Mouse (Mus musculus): ENCODE results near the gene Etv6. TPM values are rescaled to one million over a fixed set of nuclear protein-coding genes. Genes with fewer than 3 reads are reported as not detected.

Gene Etv6
- polyA plus RNA-seq, 1 experiment, result 20.9 TPM

- no peak for TF ChIP-seq POLR2A (IDR thresholded peaks at IDR 0.05; ENCODE audit: borderline replicate concordance, extremely low read depth, low read depth, low read length)
- no peak for TF ChIP-seq CTCF (IDR thresholded peaks at IDR 0.05; ENCODE audit: insufficient read depth, low read length)
- no peak for DNase-seq
- Histone ChIP-seq H3K4me3 (replicated peaks; ENCODE audit: extremely low read depth, low read depth, low read length) (no peak overlapping the region), H3K4me1 (ENCODE audit: control insufficient read depth, insufficient read depth, low read length) (peaks cover 5% of the 10 kb centered on the region; the same call in 1 of the 2 replicates)
- WGBS, result 50% methylated on average over 3 of the region's 3 CpGs
These were observed 220.9 kb downstream of the Etv6 start for GRCm38 (mm10) chr6:134256369-134256768.

- WGBS, result 92% methylated on average over 8 of the region's 8 CpGs
- no peak overlapping the region for H3K4me3 ChIP-seq (replicated peaks; ENCODE audit: extremely low read depth, low read depth, low read length)
- DNase-seq, result no peak
- TF ChIP-seq POLR2A (IDR thresholded peaks at IDR 0.05; ENCODE audit: borderline replicate concordance, extremely low read depth, low read depth, low read length), result no peak
- TF ChIP-seq CTCF (IDR thresholded peaks at IDR 0.05; ENCODE audit: insufficient read depth, low read length), result no peak
- H3K4me1 ChIP-seq (ENCODE audit: control insufficient read depth, insufficient read depth, low read length), result peaks cover 15% of the 10 kb centered on the region
These were observed 224.4 kb downstream of the Etv6 start for GRCm38 (mm10) chr6:134259913-134260312.

- 44% methylated on average over 3 of the region's 3 CpGs for WGBS
- TF ChIP-seq POLR2A (IDR thresholded peaks at IDR 0.05; ENCODE audit: borderline replicate concordance, extremely low read depth, low read depth, low read length) (no peak), CTCF (IDR thresholded peaks at IDR 0.05; ENCODE audit: insufficient read depth, low read length) (no peak)
- peaks cover 10% of the 10 kb centered on the region for H3K4me1 ChIP-seq (ENCODE audit: control insufficient read depth, insufficient read depth, low read length)
- no peak for DNase-seq
- H3K4me3 ChIP-seq (replicated peaks; ENCODE audit: extremely low read depth, low read depth, low read length), result no peak overlapping the region
These were observed 226.4 kb downstream of the Etv6 start for GRCm38 (mm10) chr6:134261904-134262303.

- WGBS, result 56% methylated on average over 4 of the region's 4 CpGs
- Histone ChIP-seq H3K4me1 (ENCODE audit: control insufficient read depth, insufficient read depth, low read length) (peaks cover 10% of the 10 kb centered on the region), H3K4me3 (replicated peaks; ENCODE audit: extremely low read depth, low read depth, low read length) (no peak overlapping the region)
- TF ChIP-seq POLR2A (IDR thresholded peaks at IDR 0.05; ENCODE audit: borderline replicate concordance, extremely low read depth, low read depth, low read length), result no peak
- TF ChIP-seq CTCF (IDR thresholded peaks at IDR 0.05; ENCODE audit: insufficient read depth, low read length), result no peak
- DNase-seq, result no peak
These were observed 226.9 kb downstream of the Etv6 start for GRCm38 (mm10) chr6:134262383-134262782.

- WGBS, result 40% methylated on average over 6 of the region's 6 CpGs
- H3K4me3 ChIP-seq (replicated peaks; ENCODE audit: extremely low read depth, low read depth, low read length), result no peak overlapping the region
- TF ChIP-seq POLR2A (IDR thresholded peaks at IDR 0.05; ENCODE audit: borderline replicate concordance, extremely low read depth, low read depth, low read length), result no peak
- TF ChIP-seq CTCF (IDR thresholded peaks at IDR 0.05; ENCODE audit: insufficient read depth, low read length), result no peak
- H3K4me1 ChIP-seq (ENCODE audit: control insufficient read depth, insufficient read depth, low read length), result peaks cover 10% of the 10 kb centered on the region
- DNase-seq, result no peak
These were observed 227.6 kb downstream of the Etv6 start for GRCm38 (mm10) chr6:134262911-134263607.

- 81% methylated on average over 2 of the region's 2 CpGs for WGBS
- DNase-seq, result no peak
- Histone ChIP-seq H3K4me1 (ENCODE audit: control insufficient read depth, insufficient read depth, low read length) (no peaks in the 10 kb centered on the region), H3K4me3 (replicated peaks; ENCODE audit: extremely low read depth, low read depth, low read length) (no peak overlapping the region)
- no peak for TF ChIP-seq CTCF (IDR thresholded peaks at IDR 0.05; ENCODE audit: insufficient read depth, low read length)
- no peak for TF ChIP-seq POLR2A (IDR thresholded peaks at IDR 0.05; ENCODE audit: borderline replicate concordance, extremely low read depth, low read depth, low read length)
These were observed 238.4 kb downstream of the Etv6 start for GRCm38 (mm10) chr6:134273884-134274283.

- DNase-seq, result no peak
- Histone ChIP-seq H3K4me3 (replicated peaks; ENCODE audit: extremely low read depth, low read depth, low read length) (no peak overlapping the region), H3K4me1 (ENCODE audit: control insufficient read depth, insufficient read depth, low read length) (no peaks in the 10 kb centered on the region)
- TF ChIP-seq POLR2A (IDR thresholded peaks at IDR 0.05; ENCODE audit: borderline replicate concordance, extremely low read depth, low read depth, low read length) (no peak), CTCF (IDR thresholded peaks at IDR 0.05; ENCODE audit: insufficient read depth, low read length) (no peak)
- 76% methylated on average over 2 of the region's 2 CpGs for WGBS
These were observed 241.5 kb downstream of the Etv6 start for GRCm38 (mm10) chr6:134276954-134277353.

- Histone ChIP-seq H3K4me3 (replicated peaks; ENCODE audit: extremely low read depth, low read depth, low read length) (no peak overlapping the region), H3K4me1 (ENCODE audit: control insufficient read depth, insufficient read depth, low read length) (no peaks in the 10 kb centered on the region)
- WGBS, result 74% methylated on average over 3 of the region's 3 CpGs
- DNase-seq, result no peak
- TF ChIP-seq CTCF (IDR thresholded peaks at IDR 0.05; ENCODE audit: insufficient read depth, low read length) (no peak), POLR2A (IDR thresholded peaks at IDR 0.05; ENCODE audit: borderline replicate concordance, extremely low read depth, low read depth, low read length) (no peak)
These were observed 246.6 kb downstream of the Etv6 start for GRCm38 (mm10) chr6:134282095-134282494.

- no peaks in the 10 kb centered on the region for H3K4me1 ChIP-seq (ENCODE audit: control insufficient read depth, insufficient read depth, low read length)
- H3K4me3 ChIP-seq (replicated peaks; ENCODE audit: extremely low read depth, low read depth, low read length), result no peak overlapping the region
- TF ChIP-seq CTCF (IDR thresholded peaks at IDR 0.05; ENCODE audit: insufficient read depth, low read length), result no peak
- no peak for TF ChIP-seq POLR2A (IDR thresholded peaks at IDR 0.05; ENCODE audit: borderline replicate concordance, extremely low read depth, low read depth, low read length)
- DNase-seq, result no peak
- WGBS, result 87% methylated on average over 3 of the region's 3 CpGs
These were observed 256.3 kb downstream of the Etv6 start for GRCm38 (mm10) chr6:134291823-134292222.

- no peaks in the 10 kb centered on the region for H3K4me1 ChIP-seq (ENCODE audit: control insufficient read depth, insufficient read depth, low read length)
- WGBS, result 87% methylated on average over 5 of the region's 5 CpGs
- DNase-seq, result no peak
- no peak overlapping the region for H3K4me3 ChIP-seq (replicated peaks; ENCODE audit: extremely low read depth, low read depth, low read length)
- TF ChIP-seq POLR2A (IDR thresholded peaks at IDR 0.05; ENCODE audit: borderline replicate concordance, extremely low read depth, low read depth, low read length), result no peak
- TF ChIP-seq CTCF (IDR thresholded peaks at IDR 0.05; ENCODE audit: insufficient read depth, low read length), result no peak
These were observed 256.9 kb downstream of the Etv6 start for GRCm38 (mm10) chr6:134292404-134292803.
